Mouse (Mus musculus): Measurements from ENCODE around the gene Chit1.

Chit1 gene

GRCm38 (mm10) chr1:134110979-134111378 lies at the start of gene Chit1:
TSS of gene Chit1 (plus strand) at chr1:134111242.
- DNase-seq (ENCODE audit: low spot score in 2 of 2) = no peak

GRCm38 (mm10) chr1:134061915-134062314 lies 49.1 kb upstream of the Chit1 start:
- no peak for DNase-seq (ENCODE audit: low spot score in 2 of 2)

GRCm38 (mm10) chr1:134062411-134063085 lies 48.5 kb upstream of the Chit1 start:
- no peak for DNase-seq (ENCODE audit: low spot score in 2 of 2)

GRCm38 (mm10) chr1:134063086-134063772 lies 47.8 kb upstream of the Chit1 start:
- peak in 1 of 2 experiments; percentile 65 for DNase-seq (ENCODE audit: low spot score in 2 of 2)

- DNase-seq (ENCODE audit: low spot score in 2 of 2) = no peak
Measured at GRCm38 (mm10) chr1:134063773-134064125, 47.3 kb upstream of the Chit1 start.

- DNase-seq (ENCODE audit: low spot score in 2 of 2) = no peak
Measured at GRCm38 (mm10) chr1:134064296-134064831, 46.7 kb upstream of the Chit1 start.

GRCm38 (mm10) chr1:134065241-134065809 lies 45.7 kb upstream of the Chit1 start:
- peak in 1 of 2 experiments; percentile 64 for DNase-seq (ENCODE audit: low spot score in 2 of 2)

- DNase-seq (ENCODE audit: low spot score in 2 of 2) = no peak
Measured at GRCm38 (mm10) chr1:134066554-134066953, 44.5 kb upstream of the Chit1 start.

- DNase-seq (ENCODE audit: low spot score in 2 of 2) = peak in 1 of 2 experiments; percentile 77
Measured at GRCm38 (mm10) chr1:134067143-134067619, 43.9 kb upstream of the Chit1 start.

- no peak for DNase-seq (ENCODE audit: low spot score in 2 of 2)
Measured at GRCm38 (mm10) chr1:134070099-134070669, 40.9 kb upstream of the Chit1 start.

GRCm38 (mm10) chr1:134071411-134072018 lies 39.5 kb upstream of the Chit1 start:
- peak in 1 of 2 experiments; percentile 80 for DNase-seq (ENCODE audit: low spot score in 2 of 2)

GRCm38 (mm10) chr1:134073061-134073564 lies 37.9 kb upstream of the Chit1 start:
- no peak for DNase-seq (ENCODE audit: low spot score in 2 of 2)

- no peak for DNase-seq (ENCODE audit: low spot score in 2 of 2)
Measured at GRCm38 (mm10) chr1:134073658-134074057, 37.4 kb upstream of the Chit1 start.

GRCm38 (mm10) chr1:134074184-134074583 lies 36.9 kb upstream of the Chit1 start:
- DNase-seq (ENCODE audit: low spot score in 2 of 2) = no peak

- DNase-seq (ENCODE audit: low spot score in 2 of 2) = no peak
Measured at GRCm38 (mm10) chr1:134074606-134075005, 36.4 kb upstream of the Chit1 start.

- DNase-seq (ENCODE audit: low spot score in 2 of 2) = no peak
Measured at GRCm38 (mm10) chr1:134075532-134075931, 35.5 kb upstream of the Chit1 start.

- DNase-seq (ENCODE audit: low spot score in 2 of 2) = no peak
Measured at GRCm38 (mm10) chr1:134076789-134077188, 34.3 kb upstream of the Chit1 start.

GRCm38 (mm10) chr1:134077389-134078060 lies 33.5 kb upstream of the Chit1 start:
- no peak for DNase-seq (ENCODE audit: low spot score in 2 of 2)

- peak in 1 of 2 experiments; percentile 69 for DNase-seq (ENCODE audit: low spot score in 2 of 2)
Measured at GRCm38 (mm10) chr1:134078061-134078795, 32.8 kb upstream of the Chit1 start.

- peak; percentile 97 to 98 for DNase-seq (ENCODE audit: low spot score in 2 of 2)
Measured at GRCm38 (mm10) chr1:134078802-134079476, 32.1 kb upstream of the Chit1 start, which contains the start of gene Btg2. TSS of gene Btg2 (minus strand) at chr1:134079120.
